Mouse (Mus musculus) C2C12 (cell line): ENCODE measurements at regions not wholly inside any gene's neighbourhood (a gene's known extent, or its start where the extent isn't known, plus 50 kb on each side); places are given as distances from the start of the nearest gene placed in this dataset.

Source experiments
- CTCF ChIP-seq: IDR thresholded peaks from one replicate; pipeline ENCODE4 v1.5.1; 2011; ENCODE audit not compliant: control insufficient read depth, insufficient read depth, insufficient read length
- FOSL1 ChIP-seq: IDR thresholded peaks from one replicate; pipeline ENCODE4 v1.8.0; 2011; ENCODE audit warnings: mild to moderate bottlenecking, low read length; ENCODE audit not compliant: poor library complexity, insufficient read depth, severe bottlenecking
- MAX ChIP-seq: IDR thresholded peaks from one replicate; pipeline ENCODE4 v1.6.1; 2011; ENCODE audit warnings: mild to moderate bottlenecking, control low read depth
- MYOD1 ChIP-seq: IDR thresholded peaks from one replicate; pipeline ENCODE4 v1.6.1; 2011; ENCODE audit warnings: low read depth; ENCODE audit not compliant: control insufficient read depth, insufficient read length

- TF ChIP-seq CTCF: no peak
- no peak for TF ChIP-seq FOSL1
- TF ChIP-seq MYOD1: no peak
- no peak for TF ChIP-seq MAX
Observed at GRCm38 (mm10) chr5:111577441-111577840, 156.3 kb upstream of the Gm26897 start.
